22 mouse cellular contexts compared by ENCODE assay signal in the genomic region with DNA sequence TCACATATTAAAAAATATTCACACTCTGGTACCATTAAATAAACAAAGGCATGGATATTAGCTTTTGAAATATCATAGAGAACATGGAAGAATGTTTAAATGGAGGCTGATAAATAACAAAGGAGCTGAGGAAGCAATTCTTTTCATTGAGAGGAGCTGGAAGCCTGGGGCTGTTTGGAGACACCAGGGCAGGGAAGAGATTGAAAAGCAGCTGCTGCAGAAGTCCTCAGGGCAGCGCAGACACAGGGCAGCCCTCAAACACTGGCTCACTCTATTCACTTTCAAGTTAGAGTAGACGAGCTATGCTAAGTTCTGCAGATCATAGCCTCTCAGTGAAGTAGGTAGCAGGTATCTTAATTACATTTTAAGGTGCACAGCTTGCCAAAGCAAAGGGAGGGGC.
"Had no signal": no experiment of that assay in that cellular context is flagged by ENCODE, and none has a peak within 500 bp of the region (broad histone marks: within the 10 kb centered on the region; RNA-seq: fewer than 3 reads in every experiment).

No protein-coding gene starts in this region.

- H3K4me3 ChIP-seq: left cerebral cortex, adult 2 months; limb, embryonic 12.5 days; limb, embryonic 15.5 days; midbrain, embryonic 13.5 days; myocyte; neural tube, embryonic 13.5 days; stomach, embryonic 15.5 days had no signal

- DNase-seq: kidney, adult 8-10 months; kidney, postnatal 14 days; kidney, postnatal 4 days; layer of hippocampus, adult 9-11 months; left cerebral cortex, postnatal 4 days; liver, postnatal 0 days; lung, embryonic 14.5 days; retina, postnatal 1 day; right cerebral cortex, postnatal 25 days; spleen, adult 18-20 months; thymus, postnatal 25 days had no signal

- H3K27me3 ChIP-seq: limb, embryonic 12.5 days; limb, embryonic 15.5 days; midbrain, embryonic 13.5 days; neural tube, embryonic 13.5 days; stomach, embryonic 15.5 days had no signal

- H3K9me3 ChIP-seq: limb, embryonic 12.5 days; limb, embryonic 15.5 days; midbrain, embryonic 13.5 days; neural tube, embryonic 13.5 days; stomach, embryonic 15.5 days had no signal

- H3K36me3 ChIP-seq: limb, embryonic 12.5 days; limb, embryonic 15.5 days; midbrain, embryonic 13.5 days; neural tube, embryonic 13.5 days; stomach, embryonic 15.5 days had no signal

- ATAC-seq: liver, postnatal 0 days; lung, postnatal 0 days; midbrain, embryonic 13.5 days had no signal

- H3K4me2 ChIP-seq: limb, embryonic 12.5 days; limb, embryonic 15.5 days; liver, embryonic 11.5 days; lung, embryonic 14.5 days; midbrain, embryonic 13.5 days; neural tube, embryonic 13.5 days; stomach, embryonic 15.5 days had no signal

- H3K27ac ChIP-seq: left cerebral cortex, adult 2 months; limb, embryonic 12.5 days; limb, embryonic 15.5 days; liver, embryonic 14.5 days; macrophage; midbrain, embryonic 13.5 days; neural tube, embryonic 13.5 days; stomach, embryonic 15.5 days had no signal

- H3K4me1 ChIP-seq: limb, embryonic 12.5 days; limb, embryonic 15.5 days; neural tube, embryonic 13.5 days; stomach, embryonic 15.5 days had no signal

- H3K9ac ChIP-seq: limb, embryonic 12.5 days; limb, embryonic 15.5 days; liver, embryonic 14.5 days; liver, postnatal 0 days; lung, embryonic 14.5 days; midbrain, embryonic 13.5 days; neural tube, embryonic 13.5 days; stomach, embryonic 15.5 days had no signal
